Mouse (Mus musculus) heart, embryonic 15.5 days (tissue): Measurements from ENCODE around the gene Rnf216. TPM values are rescaled to one million over a fixed set of nuclear protein-coding genes. Genes with fewer than 3 reads are reported as not detected.

Source experiments
- ATAC-seq: fragments of 200-750 bp; cut with Nextera tagmentation; replicated peaks from 2 replicates; pipeline ENCODE4 v1.8.0; 2017; ENCODE audit warnings: low read depth, moderate TSS enrichment; ENCODE audit not compliant: insufficient number of reproducible peaks, insufficient read depth, low FRiP score
- H3K27ac ChIP-seq: fragments of 300-500 bp; sonication (generic); 2 replicates; pipeline ENCODE4 v1.5.1; 2015; ENCODE audit warnings: mild to moderate bottlenecking, inconsistent platforms
- H3K27me3 ChIP-seq: fragments of 300-500 bp; sonication (generic); 2 replicates; pipeline ENCODE4 v1.6.1; 2015; ENCODE audit warnings: inconsistent platforms
- H3K36me3 ChIP-seq: fragments of 300-500 bp; sonication (generic); 2 replicates; pipeline ENCODE4 v1.6.1; 2015; ENCODE audit warnings: mild to moderate bottlenecking, inconsistent platforms
- H3K4me1 ChIP-seq: fragments of 300-500 bp; sonication (generic); replicated peaks from 2 replicates; pipeline ENCODE4 v1.6.1; 2015; ENCODE audit warnings: inconsistent platforms
- H3K4me2 ChIP-seq: fragments of 300-500 bp; sonication (generic); 2 replicates; pipeline ENCODE4 v1.6.1; 2015; ENCODE audit warnings: inconsistent platforms, mild to moderate bottlenecking, moderate library complexity
- H3K4me3 ChIP-seq: fragments of 300-500 bp; sonication (generic); 2 replicates; pipeline ENCODE4 v1.5.1; 2015; ENCODE audit warnings: mild to moderate bottlenecking, inconsistent platforms
- H3K9ac ChIP-seq: fragments of 300-500 bp; sonication (generic); 2 replicates; pipeline ENCODE4 v1.6.1; 2015; ENCODE audit warnings: mild to moderate bottlenecking, inconsistent platforms
- H3K9me3 ChIP-seq: fragments of 300-500 bp; sonication (generic); replicated peaks from 2 replicates; pipeline ENCODE4 v1.6.1; 2016; ENCODE audit warnings: inconsistent platforms
- WGBS: fragments of 180-500 bp; shearing (Covaris S2); methylation state at CpG from one replicate; pipeline ENCODE4 v1.1.7; 2015; ENCODE audit warnings: mixed read lengths; 5-methylcytosine and 5-hydroxymethylcytosine counted together
- polyA plus RNA-seq: library from polyadenylated mRNA; unstranded; fragments of >200 nt; fragmentation: Nextera tagmentation; extraction: Ambion mirVana; gene quantifications from 2 replicates; pipeline ENCODE4 v1.2.1, GENCODE M21; 2015

Gene Rnf216
- polyA plus RNA-seq, 1 experiment from 2014 or later, result 23.9 TPM

GRCm38 (mm10) chr5:143101626-143102025 is 11.2 kb downstream of the Rnf216 start:
- Histone ChIP-seq H3K36me3 (no peaks in the 10 kb centered on the region), H3K9me3 (no peaks in the 10 kb centered on the region), H3K27ac (no peak overlapping the region), H3K9ac (no peak overlapping the region), H3K4me3 (no peak overlapping the region), H3K4me2 (no peak overlapping the region), H3K27me3 (no peaks in the 10 kb centered on the region), H3K4me1 (no peaks in the 10 kb centered on the region; the same call in none of the 2 replicates)
- no peak for ATAC-seq
- WGBS, result 53% methylated on average over 1 of the region's 1 CpGs

GRCm38 (mm10) chr5:143095256-143095655 is 17.5 kb downstream of the Rnf216 start:
- H3K36me3 ChIP-seq, result peaks cover 19% of the 10 kb centered on the region; the same call in 1 of the 2 replicates

GRCm38 (mm10) chr5:143092891-143093290 is 19.9 kb downstream of the Rnf216 start:
- Histone ChIP-seq H3K36me3 (peaks cover 39% of the 10 kb centered on the region), H3K4me2 (no peak overlapping the region), H3K9ac (no peak overlapping the region), H3K27me3 (no peaks in the 10 kb centered on the region), H3K9me3 (no peaks in the 10 kb centered on the region), H3K4me3 (no peak overlapping the region), H3K4me1 (peaks cover 4% of the 10 kb centered on the region; the same call in 1 of the 2 replicates), H3K27ac (no peak overlapping the region)
- WGBS, result 51% methylated on average over 3 of the region's 3 CpGs
- ATAC-seq, result no peak

More at GRCm38 (mm10) chr5:143095256-143095655, 17.5 kb downstream of the Rnf216 start:
- Histone ChIP-seq H3K27ac (no peak overlapping the region), H3K4me2 (no peak overlapping the region), H3K4me1 (peaks cover 4% of the 10 kb centered on the region; the same call in 1 of the 2 replicates), H3K9ac (no peak overlapping the region), H3K9me3 (no peaks in the 10 kb centered on the region), H3K27me3 (no peaks in the 10 kb centered on the region), H3K4me3 (no peak overlapping the region)
- 85% methylated on average over 7 of the region's 7 CpGs for WGBS
- ATAC-seq, result no peak

GRCm38 (mm10) chr5:143084898-143085297 is 27.9 kb downstream of the Rnf216 start:
- Histone ChIP-seq H3K4me2 (no peak overlapping the region), H3K9me3 (no peaks in the 10 kb centered on the region), H3K4me1 (no peaks in the 10 kb centered on the region), H3K36me3 (peaks cover 73% of the 10 kb centered on the region), H3K27ac (no peak overlapping the region), H3K4me3 (no peak overlapping the region), H3K27me3 (no peaks in the 10 kb centered on the region), H3K9ac (no peak overlapping the region)
- ATAC-seq, result no peak
- WGBS, result 69% methylated on average over 4 of the region's 4 CpGs

GRCm38 (mm10) chr5:143079806-143080205 is 33.0 kb downstream of the Rnf216 start:
- no peak overlapping the region for H3K4me3 ChIP-seq
- no peak overlapping the region for H3K9ac ChIP-seq
- 97% methylated on average over 1 of the region's 1 CpGs for WGBS
- H3K27me3 ChIP-seq, result no peaks in the 10 kb centered on the region
- H3K4me1 ChIP-seq, result no peaks in the 10 kb centered on the region
- peaks cover 84% of the 10 kb centered on the region for H3K36me3 ChIP-seq
- no peak overlapping the region for H3K27ac ChIP-seq
- no peaks in the 10 kb centered on the region for H3K9me3 ChIP-seq
- ATAC-seq, result no peak
- H3K4me2 ChIP-seq, result no peak overlapping the region

- no peak overlapping the region for H3K4me3 ChIP-seq
- no peaks in the 10 kb centered on the region for H3K27me3 ChIP-seq
- H3K9me3 ChIP-seq, result no peaks in the 10 kb centered on the region
- no peak for ATAC-seq
- WGBS, result 77% methylated on average over 3 of the region's 3 CpGs
- H3K36me3 ChIP-seq, result peaks cover 78% of the 10 kb centered on the region
- no peak overlapping the region for H3K4me2 ChIP-seq
- no peak overlapping the region for H3K9ac ChIP-seq
- H3K27ac ChIP-seq, result no peak overlapping the region
- H3K4me1 ChIP-seq, result no peaks in the 10 kb centered on the region
These were observed 36.1 kb downstream of the Rnf216 start for GRCm38 (mm10) chr5:143076603-143077143.

GRCm38 (mm10) chr5:143075987-143076386 is 36.8 kb downstream of the Rnf216 start:
- Histone ChIP-seq H3K4me1 (no peaks in the 10 kb centered on the region), H3K4me3 (no peak overlapping the region), H3K9me3 (no peaks in the 10 kb centered on the region), H3K36me3 (peaks cover 75% of the 10 kb centered on the region), H3K4me2 (no peak overlapping the region), H3K27me3 (no peaks in the 10 kb centered on the region), H3K9ac (no peak overlapping the region), H3K27ac (no peak overlapping the region)
- 100% methylated on average over 2 of the region's 2 CpGs for WGBS
- no peak for ATAC-seq

- no peak overlapping the region for H3K27ac ChIP-seq
- H3K27me3 ChIP-seq, result no peaks in the 10 kb centered on the region
- H3K9ac ChIP-seq, result no peak overlapping the region
- ATAC-seq, result no peak
- H3K9me3 ChIP-seq, result no peaks in the 10 kb centered on the region
- peaks cover 38% of the 10 kb centered on the region for H3K36me3 ChIP-seq
- H3K4me1 ChIP-seq, result peaks cover 3% of the 10 kb centered on the region; the same call in 1 of the 2 replicates
- 97% methylated on average over 2 of the region's 2 CpGs for WGBS
- no peak overlapping the region for H3K4me2 ChIP-seq
- no peak overlapping the region for H3K4me3 ChIP-seq
These were observed 43.7 kb downstream of the Rnf216 start for GRCm38 (mm10) chr5:143069048-143069447.

GRCm38 (mm10) chr5:143068382-143068781 is 44.4 kb downstream of the Rnf216 start:
- H3K27ac ChIP-seq, result no peak overlapping the region
- ATAC-seq, result no peak
- H3K4me3 ChIP-seq, result no peak overlapping the region
- H3K9me3 ChIP-seq, result no peaks in the 10 kb centered on the region
- peaks cover 36% of the 10 kb centered on the region for H3K36me3 ChIP-seq
- H3K9ac ChIP-seq, result no peak overlapping the region
- H3K27me3 ChIP-seq, result no peaks in the 10 kb centered on the region
- no peak overlapping the region for H3K4me2 ChIP-seq
- 87% methylated on average over 3 of the region's 3 CpGs for WGBS
- H3K4me1 ChIP-seq, result peaks cover 3% of the 10 kb centered on the region; the same call in 1 of the 2 replicates

- Histone ChIP-seq H3K4me3 (no peak overlapping the region), H3K36me3 (peaks cover 35% of the 10 kb centered on the region), H3K4me1 (peaks cover 4% of the 10 kb centered on the region), H3K9ac (no peak overlapping the region), H3K27ac (no peak overlapping the region), H3K27me3 (no peaks in the 10 kb centered on the region), H3K4me2 (no peak overlapping the region), H3K9me3 (no peaks in the 10 kb centered on the region)
- whole genome bisulfite sequencing, result 16% methylated on average over 1 of the region's 1 CpGs
- ATAC-seq, result no peak
These were observed 46.2 kb downstream of the Rnf216 start for GRCm38 (mm10) chr5:143066551-143066958.

- Histone ChIP-seq H3K4me2 (no peak overlapping the region), H3K9ac (no peak overlapping the region), H3K36me3 (peaks cover 35% of the 10 kb centered on the region), H3K27me3 (no peaks in the 10 kb centered on the region), H3K27ac (no peak overlapping the region), H3K9me3 (no peaks in the 10 kb centered on the region), H3K4me1 (peaks cover 8% of the 10 kb centered on the region), H3K4me3 (no peak overlapping the region)
- ATAC-seq, result no peak
- 90% methylated on average over 1 of the region's 1 CpGs for WGBS
These were observed 46.7 kb downstream of the Rnf216 start for GRCm38 (mm10) chr5:143066096-143066495.

- Histone ChIP-seq H3K4me1 (peaks cover 14% of the 10 kb centered on the region), H3K4me2 (no peak overlapping the region), H3K4me3 (no peak overlapping the region), H3K27me3 (no peaks in the 10 kb centered on the region), H3K9me3 (no peaks in the 10 kb centered on the region), H3K9ac (no peak overlapping the region), H3K27ac (no peak overlapping the region), H3K36me3 (peaks cover 35% of the 10 kb centered on the region)
- ATAC-seq, result no peak
- WGBS, result 82% methylated on average over 2 of the region's 2 CpGs
These were observed 47.6 kb downstream of the Rnf216 start for GRCm38 (mm10) chr5:143065230-143065629.
